Mouse (Mus musculus): ENCODE results near the gene Ttc33. TPM values are rescaled to one million over a fixed set of nuclear protein-coding genes. Genes with fewer than 3 reads are reported as not detected.

The Ttc33 gene
- total and polyA plus RNA-seq, 2 experiments from 2014 or later, result 35.9 to 51.0 TPM

DNA sequence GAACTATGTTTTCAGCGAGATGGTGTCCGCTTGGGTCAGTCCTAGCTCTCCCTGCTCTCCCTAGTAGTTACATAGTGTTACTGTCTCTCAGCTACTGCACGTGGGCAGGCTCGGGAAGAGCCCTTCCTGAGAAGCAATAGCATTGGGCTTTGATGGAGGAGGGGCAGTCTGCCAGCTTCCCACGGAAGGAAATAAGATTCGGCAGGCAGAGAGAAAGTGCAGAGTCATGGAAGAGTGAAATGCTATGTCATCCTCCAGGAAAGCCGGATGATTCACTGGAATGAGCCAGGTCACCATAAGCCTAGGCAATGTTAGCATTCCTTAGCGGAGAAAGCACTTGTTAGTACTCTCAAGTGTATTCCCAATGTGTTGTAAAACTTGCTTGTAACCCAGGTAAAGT is 50.2 kb downstream of the Ttc33 start:
- Histone ChIP-seq H3K27ac (ENCODE audit: low read depth, low read length) (no peak overlapping the region), H3K9ac (replicated peaks; ENCODE audit: low read length, poor library complexity, severe bottlenecking) (no peak overlapping the region), H3K27me3 (ENCODE audit: insufficient read depth, low read length) (0 out of 2 replicates have a peak, but pooled peaks cover 3% of the 10 kb centered on the region), H3K4me3 (ENCODE audit: low read depth, low read length) (no peak overlapping the region), H3K4me1 (ENCODE audit: insufficient read depth, low read length) (no peaks in the 10 kb centered on the region), H3K4me2 (ENCODE audit: low read depth, low read length, poor library complexity, severe bottlenecking) (no peak overlapping the region), H3K36me3 (ENCODE audit: insufficient read depth, low read length) (no peaks in the 10 kb centered on the region), H3K9me3 (ENCODE audit: low read length) (no peaks in the 10 kb centered on the region)
- WGBS, result 51% methylated on average over 8 of the region's 8 CpGs
- TF ChIP-seq CTCF (IDR thresholded peaks at IDR 0.05), result no peak
- ATAC-seq (ENCODE audit: low FRiP score) (no peak), DNase-seq (ENCODE audit: low spot score) (peak; percentile 28)

DNA sequence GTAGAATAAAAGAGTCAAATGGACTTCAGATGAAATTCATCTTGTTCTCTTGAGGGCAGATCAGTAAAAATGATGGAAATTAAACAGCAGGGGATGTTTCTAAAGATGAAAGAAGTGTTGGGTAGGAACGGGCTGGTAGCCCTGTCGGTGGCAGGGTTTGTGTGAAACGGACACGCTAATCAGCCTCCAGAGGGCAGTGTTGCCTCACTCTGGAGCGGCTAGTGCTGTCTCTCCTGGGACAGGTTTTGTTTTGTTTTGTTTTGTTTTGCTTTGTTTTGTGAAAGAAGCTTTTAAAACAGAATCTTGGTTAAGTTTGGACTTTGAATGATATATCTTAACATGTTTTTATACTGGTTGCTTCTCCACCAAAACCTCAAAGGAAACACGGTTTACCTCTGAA is 51.2 kb downstream of the Ttc33 start:
- no peaks in the 10 kb centered on the region for H3K9me3 ChIP-seq (ENCODE audit: low read length)
- no peak overlapping the region for H3K9ac ChIP-seq (replicated peaks; ENCODE audit: low read length, poor library complexity, severe bottlenecking)
- no peak overlapping the region for H3K4me2 ChIP-seq (ENCODE audit: low read depth, low read length, poor library complexity, severe bottlenecking)

DNA sequence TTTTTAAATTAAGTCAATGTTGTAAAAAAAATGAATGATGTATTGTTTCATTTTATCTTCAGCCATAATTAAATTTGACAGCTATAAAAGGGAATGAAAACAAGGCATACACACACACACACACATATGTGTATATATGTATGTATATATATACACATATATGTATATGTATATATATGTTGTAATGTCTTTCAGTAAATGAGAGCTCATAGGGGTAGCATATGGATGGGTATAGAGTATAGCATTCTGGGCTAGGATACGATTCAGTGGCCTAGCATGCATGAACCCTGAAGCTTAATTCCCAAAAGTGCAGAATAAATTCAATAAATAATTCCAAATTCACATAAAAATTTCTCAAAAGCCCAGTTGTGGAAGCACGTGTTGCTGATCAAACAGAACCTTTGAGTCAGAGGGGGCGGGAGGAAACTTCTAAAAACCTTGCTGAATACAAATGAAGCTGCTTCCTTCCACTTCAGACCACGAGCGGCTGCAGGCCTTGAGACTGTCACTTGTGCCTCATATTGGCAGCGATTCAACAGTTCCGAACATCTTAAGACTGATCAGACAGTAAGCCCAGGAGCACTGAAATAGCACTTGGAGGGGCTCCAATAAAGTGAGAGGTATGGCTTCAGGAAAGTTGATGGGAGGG is 51.8 kb downstream of the Ttc33 start:
- Histone ChIP-seq H3K4me1 (ENCODE audit: insufficient read depth, low read length) (no peaks in the 10 kb centered on the region), H3K9ac (replicated peaks; ENCODE audit: low read length, poor library complexity, severe bottlenecking) (no peak overlapping the region), H3K9me3 (ENCODE audit: low read length) (no peaks in the 10 kb centered on the region), H3K27me3 (ENCODE audit: insufficient read depth, low read length) (peaks cover 6% of the 10 kb centered on the region), H3K27ac (ENCODE audit: low read depth, low read length) (no peak overlapping the region), H3K36me3 (ENCODE audit: insufficient read depth, low read length) (no peaks in the 10 kb centered on the region), H3K4me3 (ENCODE audit: low read depth, low read length) (no peak overlapping the region), H3K4me2 (ENCODE audit: low read depth, low read length, poor library complexity, severe bottlenecking) (no peak overlapping the region)
- DNase-seq (ENCODE audit: low spot score) (no peak), ATAC-seq (ENCODE audit: low FRiP score) (0 out of 2 replicates have a peak, but pooled peaks have one; percentile 26)
- TF ChIP-seq CTCF (IDR thresholded peaks at IDR 0.05), result no peak
- WGBS, result 49% methylated on average over 7 of the region's 7 CpGs

More for the DNA sequence above, 51.2 kb downstream of the Ttc33 start:
- no peak overlapping the region for H3K27ac ChIP-seq (ENCODE audit: low read depth, low read length)
- no peak overlapping the region for H3K4me3 ChIP-seq (ENCODE audit: low read depth, low read length)
- peak; percentile 73; the same call in 1 of the 2 replicates for ATAC-seq (ENCODE audit: low FRiP score)
- DNase-seq (ENCODE audit: low spot score), result peak; percentile 88
- WGBS, result 13% methylated on average over 6 of the region's 6 CpGs
- no peaks in the 10 kb centered on the region for H3K4me1 ChIP-seq (ENCODE audit: insufficient read depth, low read length)
- H3K27me3 ChIP-seq (ENCODE audit: insufficient read depth, low read length), result peaks cover 3% of the 10 kb centered on the region; the same call in 1 of the 2 replicates
- H3K36me3 ChIP-seq (ENCODE audit: insufficient read depth, low read length), result no peaks in the 10 kb centered on the region
- TF ChIP-seq CTCF (IDR thresholded peaks at IDR 0.05), result peak; percentile 96

DNA sequence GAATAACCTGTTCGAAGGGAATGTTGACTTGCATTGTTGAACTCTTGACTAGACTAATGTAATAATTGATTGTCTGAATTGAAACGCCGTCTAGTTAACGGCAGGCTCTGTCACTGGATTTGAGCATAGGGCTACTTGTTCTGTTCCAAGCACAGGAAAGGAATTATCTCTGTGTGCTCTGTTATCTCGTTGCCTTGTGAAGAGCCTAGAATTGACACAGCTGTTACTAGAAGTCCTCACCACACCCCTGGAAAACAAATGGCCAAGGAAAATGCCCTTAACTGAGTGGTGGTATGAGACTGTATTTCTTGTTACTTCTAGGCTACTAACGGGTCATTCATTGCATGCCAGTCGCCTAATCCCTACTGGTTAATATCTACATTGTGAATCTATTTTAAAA is 52.7 kb downstream of the Ttc33 start:
- no peak overlapping the region for H3K4me3 ChIP-seq (ENCODE audit: low read depth, low read length)
- H3K27ac ChIP-seq (ENCODE audit: low read depth, low read length), result no peak overlapping the region
- H3K9ac ChIP-seq (replicated peaks; ENCODE audit: low read length, poor library complexity, severe bottlenecking), result no peak overlapping the region
- no peaks in the 10 kb centered on the region for H3K36me3 ChIP-seq (ENCODE audit: insufficient read depth, low read length)
- peaks cover 9% of the 10 kb centered on the region for H3K27me3 ChIP-seq (ENCODE audit: insufficient read depth, low read length)
- WGBS, result 83% methylated on average over 7 of the region's 7 CpGs
- H3K4me2 ChIP-seq (ENCODE audit: low read depth, low read length, poor library complexity, severe bottlenecking), result no peak overlapping the region
- no peaks in the 10 kb centered on the region for H3K9me3 ChIP-seq (ENCODE audit: low read length)
- DNase-seq (ENCODE audit: low spot score) (no peak), ATAC-seq (ENCODE audit: low FRiP score) (no peak)
- TF ChIP-seq CTCF (IDR thresholded peaks at IDR 0.05), result no peak
- H3K4me1 ChIP-seq (ENCODE audit: insufficient read depth, low read length), result no peaks in the 10 kb centered on the region

DNA sequence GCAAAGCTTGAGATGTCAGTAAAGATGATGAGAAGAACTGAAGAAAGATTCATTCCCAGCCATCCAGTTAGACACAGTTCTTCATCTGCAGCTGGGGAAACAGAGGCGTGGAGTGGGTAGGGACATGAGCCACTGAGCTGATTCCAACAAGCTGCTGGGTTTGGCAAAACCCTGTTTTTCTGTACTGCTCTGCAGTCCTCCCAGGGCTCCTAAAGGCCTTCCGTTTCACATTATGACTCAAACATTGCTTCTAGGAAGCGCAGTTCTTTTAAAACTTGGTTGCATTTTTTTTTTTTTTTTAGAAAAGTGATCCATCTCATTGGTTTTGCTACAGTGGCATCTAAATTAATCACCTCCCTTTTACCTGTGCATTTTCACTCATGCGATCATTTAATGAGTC is 53.2 kb downstream of the Ttc33 start:
- Histone ChIP-seq H3K27ac (ENCODE audit: low read depth, low read length) (no peak overlapping the region), H3K9ac (replicated peaks; ENCODE audit: low read length, poor library complexity, severe bottlenecking) (no peak overlapping the region), H3K9me3 (ENCODE audit: low read length) (no peaks in the 10 kb centered on the region), H3K27me3 (ENCODE audit: insufficient read depth, low read length) (peaks cover 14% of the 10 kb centered on the region), H3K4me1 (ENCODE audit: insufficient read depth, low read length) (no peaks in the 10 kb centered on the region), H3K4me2 (ENCODE audit: low read depth, low read length, poor library complexity, severe bottlenecking) (no peak overlapping the region), H3K36me3 (ENCODE audit: insufficient read depth, low read length) (no peaks in the 10 kb centered on the region), H3K4me3 (ENCODE audit: low read depth, low read length) (no peak overlapping the region)
- no peak for TF ChIP-seq CTCF (IDR thresholded peaks at IDR 0.05)
- WGBS, result 93% methylated on average over 4 of the region's 4 CpGs
- ATAC-seq (ENCODE audit: low FRiP score), result no peak
- no peak for DNase-seq (ENCODE audit: low spot score)

DNA sequence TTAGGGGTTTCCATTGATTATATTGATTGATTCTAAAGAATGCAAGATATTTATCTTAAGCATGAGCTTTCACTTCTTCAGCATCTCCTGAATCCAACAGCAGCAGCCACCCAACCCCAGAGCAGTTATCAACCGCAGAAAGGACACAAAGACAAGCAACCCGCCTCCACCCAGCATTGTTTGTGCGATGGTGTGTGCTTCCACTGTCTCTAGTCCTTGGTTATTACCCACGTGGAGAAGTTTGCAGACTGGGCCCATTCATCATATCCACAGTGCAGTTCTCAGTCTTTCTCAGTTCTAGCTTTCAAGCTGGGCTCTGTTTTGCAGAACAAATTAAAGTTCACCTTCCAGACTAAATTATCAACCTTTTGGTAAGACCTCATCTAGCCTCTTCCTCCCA is 54.0 kb downstream of the Ttc33 start:
- Histone ChIP-seq H3K4me2 (ENCODE audit: low read depth, low read length, poor library complexity, severe bottlenecking) (no peak overlapping the region), H3K27me3 (ENCODE audit: insufficient read depth, low read length) (peaks cover 22% of the 10 kb centered on the region), H3K4me3 (ENCODE audit: low read depth, low read length) (no peak overlapping the region), H3K9ac (replicated peaks; ENCODE audit: low read length, poor library complexity, severe bottlenecking) (no peak overlapping the region), H3K4me1 (ENCODE audit: insufficient read depth, low read length) (0 out of 2 replicates have a peak, but pooled peaks cover 3% of the 10 kb centered on the region), H3K36me3 (ENCODE audit: insufficient read depth, low read length) (no peaks in the 10 kb centered on the region), H3K27ac (ENCODE audit: low read depth, low read length) (no peak overlapping the region), H3K9me3 (ENCODE audit: low read length) (no peaks in the 10 kb centered on the region)
- TF ChIP-seq CTCF (IDR thresholded peaks at IDR 0.05), result no peak
- no peak for DNase-seq (ENCODE audit: low spot score)
- WGBS, result 72% methylated on average over 4 of the region's 4 CpGs
- ATAC-seq (ENCODE audit: low FRiP score), result no peak

Data from midbrain, postnatal 0 days (tissue).